Mouse (Mus musculus): ENCODE results near the gene Gp1bb.
A peak's percentile ranks its signal among the peaks of the same experiment; 100 is the strongest.

The Gp1bb gene

DNA sequence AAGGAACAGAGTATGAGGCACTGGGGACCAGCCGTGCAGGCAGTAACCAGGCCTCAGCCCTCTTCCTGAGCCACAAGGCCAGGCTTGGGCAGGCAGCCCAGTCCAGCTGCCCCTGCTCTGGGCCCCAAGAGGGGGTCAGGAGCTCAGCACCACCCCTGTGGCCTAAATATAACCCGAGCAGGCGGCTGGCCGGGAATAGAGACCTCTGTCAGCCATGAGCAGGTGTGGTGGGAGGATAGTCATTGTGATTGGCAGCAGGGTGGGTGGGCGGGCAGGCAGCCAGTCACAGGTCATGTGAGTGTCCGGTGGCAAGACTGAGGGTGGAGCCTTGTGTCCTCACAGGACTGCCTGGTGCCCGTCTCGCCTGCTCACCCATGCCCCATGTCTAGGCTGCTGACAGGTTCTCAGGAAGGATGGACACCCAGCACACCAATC, 17.9 kb downstream of the Gp1bb start:
- no peak for DNase-seq (ENCODE audit: low spot score)

DNA sequence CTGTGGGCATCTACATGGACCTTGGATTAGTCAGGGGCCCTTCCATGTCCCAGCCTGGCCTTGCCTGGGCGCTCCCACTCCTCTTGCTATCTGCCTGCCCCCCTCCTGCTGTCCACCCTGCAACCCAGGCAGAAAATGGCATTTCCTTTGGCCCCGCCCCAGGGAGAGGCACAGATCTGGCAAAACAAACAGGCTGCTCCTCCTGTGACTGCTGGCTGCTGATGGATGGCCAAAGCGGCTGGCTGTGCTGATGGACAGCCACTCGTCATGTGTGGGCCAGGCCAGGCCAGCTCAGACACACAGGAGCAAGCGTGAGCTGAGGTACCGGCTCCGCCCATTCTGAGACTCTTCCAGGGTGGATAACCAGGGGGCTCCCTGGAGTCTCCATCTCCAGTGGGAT, 20.8 kb downstream of the Gp1bb start:
- no peak for DNase-seq (ENCODE audit: low spot score)

GRCm38 (mm10) chr16:18598006-18598405, 24.2 kb downstream of the Gp1bb start:
- no peak for DNase-seq (ENCODE audit: low spot score)

DNA sequence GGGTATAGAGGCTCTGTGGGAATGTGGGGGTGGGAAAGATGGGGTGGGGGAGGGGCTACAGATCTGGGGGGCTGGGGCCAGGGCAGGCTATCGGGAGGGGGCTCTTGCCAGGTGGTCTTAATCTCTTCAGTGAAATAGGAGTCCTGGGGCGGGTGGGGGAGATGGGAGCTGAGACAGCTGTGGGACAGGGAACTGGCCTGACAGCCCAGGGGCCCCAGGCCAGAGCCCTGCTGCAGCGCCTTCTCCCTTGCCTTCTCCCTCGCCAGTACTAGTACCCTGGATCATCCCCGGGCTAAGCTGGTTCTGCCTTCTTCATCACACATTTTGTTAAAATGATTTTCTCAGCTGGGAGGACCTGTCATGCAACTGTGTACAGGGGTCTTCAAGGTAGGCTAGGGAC, 25.9 kb downstream of the Gp1bb start:
- DNase-seq (ENCODE audit: low spot score), result no peak

DNA sequence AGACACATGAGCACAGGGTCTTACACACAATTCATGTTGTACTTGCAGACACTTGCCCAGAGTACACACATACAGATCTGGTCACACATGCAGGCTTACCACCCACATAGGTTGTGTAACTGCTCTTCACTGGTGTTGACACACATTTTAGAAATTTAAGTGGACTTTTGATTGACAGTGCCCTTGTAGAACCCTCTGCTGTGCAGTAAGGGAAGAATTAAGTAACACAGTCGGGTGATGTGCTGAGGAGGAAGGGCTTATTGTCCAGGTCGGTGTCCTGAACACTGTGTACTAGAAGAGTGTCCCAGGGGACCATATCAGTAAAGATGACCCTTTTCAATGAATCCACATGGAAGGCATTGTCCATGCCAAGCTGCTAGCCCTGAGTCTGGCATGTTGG, 28.3 kb downstream of the Gp1bb start:
- no peak for DNase-seq (ENCODE audit: low spot score)

- DNase-seq (ENCODE audit: low spot score), result peak; percentile 70
Observed at GRCm38 (mm10) chr16:18591047-18592018, 30.9 kb downstream of the Gp1bb start.

DNA sequence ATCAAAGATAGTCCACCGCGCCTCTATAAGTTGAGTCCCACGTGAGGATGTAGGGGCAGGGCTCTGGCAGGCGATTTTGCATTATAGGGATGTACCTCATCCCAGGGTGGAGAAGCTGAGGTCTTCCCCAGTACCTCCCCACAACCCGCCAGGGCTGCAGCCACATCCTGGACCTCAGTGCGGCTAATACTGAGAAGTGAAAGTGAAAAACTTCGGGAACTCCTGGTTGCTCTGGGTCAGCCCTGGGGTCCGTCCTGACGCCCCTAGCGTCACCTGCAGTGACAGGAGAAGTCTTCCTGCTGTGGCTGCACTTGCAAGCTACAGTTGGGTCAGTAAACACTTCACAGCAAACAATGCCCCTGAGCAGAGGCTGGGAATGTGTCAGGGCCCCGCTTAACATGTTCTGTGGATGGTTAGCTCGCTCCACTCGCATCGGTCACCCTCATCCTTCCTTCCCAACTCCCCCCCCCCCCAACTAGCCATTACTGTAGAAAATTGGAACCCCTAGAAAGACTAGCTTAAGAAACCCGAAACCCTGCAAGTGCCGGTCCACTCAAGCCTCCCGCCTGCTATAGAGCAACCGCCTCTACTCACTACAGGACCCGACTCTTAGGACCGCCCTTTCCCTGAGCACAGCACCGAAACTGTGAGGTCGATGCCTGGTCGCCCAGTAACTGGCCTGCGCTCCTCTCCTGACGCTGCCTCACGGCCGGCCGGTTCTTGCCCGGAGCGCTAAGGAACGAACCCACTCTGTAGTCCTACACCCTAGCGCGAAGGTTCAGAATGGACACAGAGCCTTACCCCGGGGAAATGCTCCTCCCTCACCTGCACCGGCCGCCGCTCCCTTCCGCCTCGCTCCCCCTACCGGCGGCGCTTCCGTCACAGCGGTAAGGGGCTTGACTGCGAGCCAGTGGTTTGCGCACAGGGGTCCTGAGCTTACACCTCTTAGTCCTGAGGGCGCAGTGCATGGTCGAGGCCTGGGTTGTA, 32.1 kb downstream of the Gp1bb start, which contains the start of gene Tbx1:
Gene Tbx1 (minus strand): TSS at position 868 of the 987 bp plus-strand sequence.
- DNase-seq (ENCODE audit: low spot score), result peak; percentile 53

DNA sequence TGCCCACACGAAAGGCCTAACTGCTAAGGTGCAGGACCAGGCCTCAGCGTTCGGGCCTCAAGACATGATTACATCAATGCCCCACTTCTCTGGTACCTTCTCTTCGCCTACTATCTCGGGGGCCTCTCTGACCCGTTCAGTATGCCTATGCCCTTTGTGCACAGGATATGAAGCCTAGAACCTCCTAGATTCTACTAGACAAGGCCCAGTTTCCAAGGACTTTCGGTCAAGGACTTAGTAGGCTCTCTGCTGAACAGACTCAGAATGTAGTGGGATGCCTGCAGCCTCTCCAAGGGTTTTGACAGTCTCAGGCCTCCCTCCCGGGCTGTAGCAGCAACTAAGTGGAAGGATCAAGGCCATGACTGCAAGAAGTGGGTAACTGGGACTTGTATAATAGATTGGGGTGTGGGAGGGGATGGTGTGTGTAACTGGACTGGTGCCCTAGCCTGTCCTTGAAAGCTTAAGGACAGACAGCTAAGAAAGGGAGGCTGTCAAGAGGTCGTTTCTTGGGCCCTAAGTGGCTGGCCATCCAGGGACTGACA, 33.1 kb downstream of the Gp1bb start:
- DNase-seq (ENCODE audit: low spot score), result no peak

- no peak for DNase-seq (ENCODE audit: low spot score)
Observed at GRCm38 (mm10) chr16:18588738-18589055, 33.5 kb downstream of the Gp1bb start.

- DNase-seq (ENCODE audit: low spot score), result no peak
Observed at GRCm38 (mm10) chr16:18587847-18588737, 34.1 kb downstream of the Gp1bb start.

- no peak for DNase-seq (ENCODE audit: low spot score)
Observed at GRCm38 (mm10) chr16:18586906-18587546, 35.2 kb downstream of the Gp1bb start.

DNA sequence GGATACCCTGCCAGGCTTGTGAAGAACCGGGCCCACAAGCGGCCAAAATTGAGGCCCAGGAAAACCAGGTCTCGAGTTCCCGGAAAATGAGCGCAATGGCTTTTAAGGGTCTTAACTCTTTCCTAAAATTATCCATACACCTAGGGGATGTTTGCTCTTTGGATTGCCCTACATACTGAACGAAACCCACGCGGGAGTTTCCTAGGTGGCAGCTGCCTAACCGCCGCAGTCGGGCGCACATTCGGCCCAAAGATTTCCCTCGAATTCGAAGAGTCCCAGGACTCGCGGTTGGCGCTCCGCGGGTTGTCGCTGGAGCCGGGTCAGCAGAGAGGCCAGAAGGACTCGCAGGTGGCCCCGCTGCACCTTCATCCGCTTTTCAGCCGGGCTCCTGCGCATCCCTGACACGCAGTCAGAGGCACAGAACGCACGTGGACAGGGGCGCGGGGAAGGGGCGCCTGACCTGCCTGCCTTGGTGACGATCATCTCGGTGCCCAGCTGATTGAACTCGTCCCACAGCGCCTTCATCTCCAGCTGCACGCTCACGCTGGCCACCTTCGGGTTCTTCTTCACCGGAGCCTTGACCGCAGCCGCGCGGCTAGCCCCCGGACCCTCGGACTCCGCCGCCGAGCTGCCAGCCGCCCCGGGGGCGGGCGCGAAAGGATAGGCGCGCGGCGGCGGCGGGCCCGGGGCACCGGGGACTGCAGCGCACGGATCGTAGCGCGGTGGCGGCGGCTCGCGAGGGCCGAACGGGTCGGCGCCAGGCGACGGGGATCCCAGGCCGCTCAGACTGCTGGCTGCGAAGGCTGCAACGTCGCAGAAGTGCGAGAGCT, 35.9 kb downstream of the Gp1bb start:
- DNase-seq (ENCODE audit: low spot score), result no peak

DNA sequence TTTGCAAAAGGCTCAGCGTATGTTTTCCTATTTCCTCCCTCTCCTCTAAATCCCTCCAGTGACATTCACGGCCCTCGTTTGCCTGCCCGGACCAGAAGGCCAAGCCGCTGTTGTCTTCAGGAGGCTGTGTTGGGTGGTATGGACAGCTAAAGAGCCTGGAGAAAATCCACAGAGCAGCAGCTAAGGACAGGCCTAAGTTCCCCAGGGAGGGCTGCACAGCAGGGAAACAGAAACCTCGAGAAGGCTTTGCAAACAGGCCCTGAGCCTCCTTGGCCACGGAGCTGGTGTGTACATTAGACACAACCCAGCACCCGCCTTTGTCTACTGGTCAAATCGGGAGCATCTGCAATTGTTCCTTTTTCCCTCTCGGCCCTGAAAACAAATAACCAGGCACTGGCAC, 36.5 kb downstream of the Gp1bb start:
- no peak for DNase-seq (ENCODE audit: low spot score)

DNA sequence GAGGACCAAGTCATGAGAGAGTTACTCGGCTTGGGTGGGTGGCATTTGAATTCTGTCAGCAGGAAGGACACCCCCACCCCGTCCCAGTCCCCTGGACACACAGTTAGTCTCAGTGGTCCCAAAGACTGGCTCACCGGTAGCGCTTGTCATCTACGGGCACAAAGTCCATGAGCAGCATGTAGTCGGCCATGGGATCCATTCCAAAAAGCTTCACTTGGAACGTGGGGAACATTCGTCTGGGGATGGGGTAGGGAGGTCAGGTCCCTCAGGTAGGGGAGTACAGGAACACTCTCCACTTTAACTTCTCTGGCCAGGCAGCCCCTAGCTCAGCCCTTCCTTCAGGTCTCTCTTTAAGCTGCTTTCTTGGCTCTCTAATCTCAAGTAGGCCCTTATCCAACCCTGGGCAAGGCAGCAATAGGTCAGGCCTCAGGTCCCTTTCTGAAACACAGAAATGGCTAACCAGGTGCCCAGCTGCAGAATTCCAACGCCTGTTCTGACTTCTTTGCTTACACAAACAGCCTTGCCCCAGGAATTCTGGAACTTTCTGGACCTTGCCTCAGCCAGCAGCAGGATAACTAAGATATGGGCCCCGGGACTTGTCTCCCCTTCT, 37.2 kb downstream of the Gp1bb start:
- no peak for DNase-seq (ENCODE audit: low spot score)

DNA sequence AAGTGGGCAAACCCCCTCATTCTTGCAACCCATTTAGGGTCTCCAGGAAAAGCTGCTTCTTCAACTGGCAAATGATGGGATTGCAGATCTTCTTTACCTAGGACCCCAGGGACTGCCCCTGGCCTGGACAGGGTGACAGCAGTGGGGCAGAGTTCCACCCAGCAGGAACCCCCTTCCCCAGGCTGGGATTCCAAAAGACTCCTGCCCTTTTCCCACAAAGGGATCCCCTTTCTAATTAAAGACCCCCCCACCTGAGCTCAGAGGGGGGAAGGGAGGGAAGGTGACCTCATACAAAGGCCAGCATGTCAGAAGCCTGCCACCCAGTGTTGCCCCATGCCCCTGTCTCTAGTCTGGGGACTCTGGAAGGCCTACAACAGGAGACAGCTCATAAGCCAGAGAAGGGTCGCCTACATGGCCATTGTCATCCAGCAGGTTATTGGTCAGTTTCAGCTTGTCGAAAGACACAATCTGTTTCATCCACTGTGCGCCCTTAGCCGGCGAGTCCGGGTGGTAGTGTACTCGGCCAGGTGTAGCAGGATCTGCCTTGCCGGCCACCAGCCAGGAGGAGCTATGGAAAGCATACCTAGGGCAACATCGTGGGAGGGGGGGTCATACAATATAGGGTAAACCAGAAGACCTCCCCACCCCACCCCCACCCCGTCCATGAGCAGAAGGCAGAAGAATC, 38.4 kb downstream of the Gp1bb start:
- DNase-seq (ENCODE audit: low spot score), result no peak

DNA sequence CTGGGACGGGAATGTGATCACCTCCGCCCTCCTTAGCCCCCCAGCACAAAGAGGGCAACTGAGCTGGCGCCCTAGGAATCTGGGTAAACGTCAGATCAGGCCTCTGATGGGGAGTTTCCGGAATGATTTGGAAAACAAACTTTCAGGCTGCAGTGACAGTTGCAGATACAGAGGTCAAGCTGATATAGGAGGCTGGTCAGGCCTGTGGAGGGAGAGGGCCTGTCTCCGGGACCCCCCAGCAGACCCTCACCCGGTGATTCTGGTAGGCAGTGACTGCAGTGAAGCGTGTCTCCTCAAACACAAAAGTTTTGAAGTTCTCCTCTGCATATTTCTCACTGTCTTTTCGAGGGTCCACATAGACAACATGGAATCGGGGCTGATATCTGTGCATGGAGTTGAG, 39.0 kb downstream of the Gp1bb start:
- no peak for DNase-seq (ENCODE audit: low spot score)

DNA sequence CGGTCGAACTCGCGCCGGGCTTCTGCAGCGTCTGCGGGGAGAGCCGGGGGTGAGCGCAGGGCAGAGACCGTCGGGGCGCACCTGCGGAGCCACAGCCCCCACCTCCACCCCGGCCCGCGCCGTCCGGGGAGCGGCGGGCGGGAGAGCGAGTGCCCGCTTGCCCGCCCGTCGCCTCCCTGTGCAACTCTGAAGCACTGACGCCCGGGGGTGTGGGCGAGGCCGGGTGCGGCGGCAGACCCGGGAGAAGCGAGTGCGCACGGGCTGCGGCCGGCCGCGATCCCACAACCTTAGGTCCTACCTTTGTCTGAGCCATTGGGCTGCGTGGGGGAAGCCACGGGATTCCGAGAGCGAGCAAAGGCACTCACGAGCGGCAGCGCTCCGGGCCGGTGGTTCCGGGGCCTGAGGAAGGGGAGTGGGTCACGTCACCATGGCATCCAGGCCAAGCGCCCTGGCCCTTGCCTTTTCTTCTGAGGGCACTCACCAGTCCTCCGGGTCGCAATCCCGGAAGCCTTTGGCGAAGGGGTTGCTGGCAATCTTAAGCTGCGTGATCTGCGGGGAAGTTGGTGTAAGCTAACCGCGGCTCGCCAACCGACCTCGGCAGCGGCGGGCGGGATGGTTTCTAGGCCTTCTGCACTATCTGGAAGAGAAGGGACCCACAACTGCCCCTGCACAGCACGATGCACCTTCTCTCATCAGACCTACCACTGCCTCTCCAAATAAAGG, 39.6 kb downstream of the Gp1bb start:
- peak; percentile 43 for DNase-seq (ENCODE audit: low spot score)

- peak; percentile 39 for DNase-seq (ENCODE audit: low spot score)
Observed at GRCm38 (mm10) chr16:18581623-18582205, 40.5 kb downstream of the Gp1bb start.
